Mouse (Mus musculus): ENCODE data around the gene Tekt3. TPM values are rescaled to one million over a fixed set of nuclear protein-coding genes. Genes with fewer than 3 reads are reported as not detected.

The Tekt3 gene
- polyA plus RNA-seq, 1 experiment = not detected

- DNase-seq (ENCODE audit: low read depth in 1 of 2, low spot score in 2 of 2) = no peak
- Histone ChIP-seq H3K27ac (ENCODE audit: insufficient read depth, low read length) (no peak overlapping the region), H3K36me3 (ENCODE audit: control insufficient read depth, insufficient read depth, low read length) (no peaks in the 10 kb centered on the region), H3K27me3 (ENCODE audit: control insufficient read depth, insufficient read depth, low read length) (no peaks in the 10 kb centered on the region), H3K4me3 (ENCODE audit: extremely low read depth, insufficient read depth, insufficient read length) (no peak overlapping the region), H3K4me1 (ENCODE audit: control insufficient read depth, insufficient read depth, insufficient read length) (no peaks in the 10 kb centered on the region)
- no peak for TF ChIP-seq CTCF (IDR thresholded peaks at IDR 0.05; ENCODE audit: extremely low read depth, insufficient read depth, insufficient read length, insufficient replicate concordance)
- no peak for TF ChIP-seq POLR2A (IDR thresholded peaks at IDR 0.05; ENCODE audit: low read depth, low read length)
- WGBS = 87% methylated on average over 2 of the region's 2 CpGs
These were observed 42.6 kb downstream of the Tekt3 start for GRCm38 (mm10) chr11:63104026-63104425.

GRCm38 (mm10) chr11:63109230-63109775 is 47.8 kb downstream of the Tekt3 start:
- H3K4me1 ChIP-seq (ENCODE audit: control insufficient read depth, insufficient read depth, insufficient read length) = no peaks in the 10 kb centered on the region
- H3K36me3 ChIP-seq (ENCODE audit: control insufficient read depth, insufficient read depth, low read length) = no peaks in the 10 kb centered on the region
- H3K27ac ChIP-seq (ENCODE audit: insufficient read depth, low read length) = no peak overlapping the region
- TF ChIP-seq CTCF (IDR thresholded peaks at IDR 0.05; ENCODE audit: extremely low read depth, insufficient read depth, insufficient read length, insufficient replicate concordance) = no peak
- no peak for TF ChIP-seq POLR2A (IDR thresholded peaks at IDR 0.05; ENCODE audit: low read depth, low read length)
- no peak for DNase-seq (ENCODE audit: low read depth in 1 of 2, low spot score in 2 of 2)
- 59% methylated on average over 1 of the region's 1 CpGs for WGBS
- no peaks in the 10 kb centered on the region for H3K27me3 ChIP-seq (ENCODE audit: control insufficient read depth, insufficient read depth, low read length)
- H3K4me3 ChIP-seq (ENCODE audit: extremely low read depth, insufficient read depth, insufficient read length) = no peak overlapping the region

GRCm38 (mm10) chr11:63110329-63110728 is 48.9 kb downstream of the Tekt3 start:
- WGBS = 82% methylated on average over 3 of the region's 3 CpGs

GRCm38 (mm10) chr11:63114807-63115641 is 53.6 kb downstream of the Tekt3 start:
- TF ChIP-seq CTCF (IDR thresholded peaks at IDR 0.05; ENCODE audit: extremely low read depth, insufficient read depth, insufficient read length, insufficient replicate concordance) (no peak), POLR2A (IDR thresholded peaks at IDR 0.05; ENCODE audit: low read depth, low read length) (no peak)

More at GRCm38 (mm10) chr11:63110329-63110728, 48.9 kb downstream of the Tekt3 start:
- H3K36me3 ChIP-seq (ENCODE audit: control insufficient read depth, insufficient read depth, low read length) = no peaks in the 10 kb centered on the region
- TF ChIP-seq POLR2A (IDR thresholded peaks at IDR 0.05; ENCODE audit: low read depth, low read length) = no peak
- no peak for TF ChIP-seq CTCF (IDR thresholded peaks at IDR 0.05; ENCODE audit: extremely low read depth, insufficient read depth, insufficient read length, insufficient replicate concordance)
- H3K27ac ChIP-seq (ENCODE audit: insufficient read depth, low read length) = no peak overlapping the region
- H3K4me1 ChIP-seq (ENCODE audit: control insufficient read depth, insufficient read depth, insufficient read length) = no peaks in the 10 kb centered on the region
- no peaks in the 10 kb centered on the region for H3K27me3 ChIP-seq (ENCODE audit: control insufficient read depth, insufficient read depth, low read length)
- H3K4me3 ChIP-seq (ENCODE audit: extremely low read depth, insufficient read depth, insufficient read length) = no peak overlapping the region
- no peak for DNase-seq (ENCODE audit: low read depth in 1 of 2, low spot score in 2 of 2)

GRCm38 (mm10) chr11:63116652-63117051 is 55.2 kb downstream of the Tekt3 start:
- DNase-seq (ENCODE audit: low read depth in 1 of 2, low spot score in 2 of 2) = no peak
- no peak overlapping the region for H3K4me3 ChIP-seq (ENCODE audit: extremely low read depth, insufficient read depth, insufficient read length)
- TF ChIP-seq CTCF (IDR thresholded peaks at IDR 0.05; ENCODE audit: extremely low read depth, insufficient read depth, insufficient read length, insufficient replicate concordance) = no peak
- no peak for TF ChIP-seq POLR2A (IDR thresholded peaks at IDR 0.05; ENCODE audit: low read depth, low read length)
- 88% methylated on average over 5 of the region's 5 CpGs for WGBS
- H3K4me1 ChIP-seq (ENCODE audit: control insufficient read depth, insufficient read depth, insufficient read length) = no peaks in the 10 kb centered on the region
- no peaks in the 10 kb centered on the region for H3K36me3 ChIP-seq (ENCODE audit: control insufficient read depth, insufficient read depth, low read length)
- H3K27me3 ChIP-seq (ENCODE audit: control insufficient read depth, insufficient read depth, low read length) = no peaks in the 10 kb centered on the region
- H3K27ac ChIP-seq (ENCODE audit: insufficient read depth, low read length) = no peak overlapping the region

More at GRCm38 (mm10) chr11:63114807-63115641, 53.6 kb downstream of the Tekt3 start:
- Histone ChIP-seq H3K36me3 (ENCODE audit: control insufficient read depth, insufficient read depth, low read length) (no peaks in the 10 kb centered on the region), H3K4me3 (ENCODE audit: extremely low read depth, insufficient read depth, insufficient read length) (no peak overlapping the region), H3K27me3 (ENCODE audit: control insufficient read depth, insufficient read depth, low read length) (no peaks in the 10 kb centered on the region), H3K27ac (ENCODE audit: insufficient read depth, low read length) (no peak overlapping the region), H3K4me1 (ENCODE audit: control insufficient read depth, insufficient read depth, insufficient read length) (no peaks in the 10 kb centered on the region)
- no peak for DNase-seq (ENCODE audit: low read depth in 1 of 2, low spot score in 2 of 2)
- 87% methylated on average over 8 of the region's 8 CpGs for WGBS

GRCm38 (mm10) chr11:63117266-63117665 is 55.8 kb downstream of the Tekt3 start:
- DNase-seq (ENCODE audit: low read depth in 1 of 2, low spot score in 2 of 2) = no peak
- no peak overlapping the region for H3K4me3 ChIP-seq (ENCODE audit: extremely low read depth, insufficient read depth, insufficient read length)
- no peaks in the 10 kb centered on the region for H3K4me1 ChIP-seq (ENCODE audit: control insufficient read depth, insufficient read depth, insufficient read length)
- no peak overlapping the region for H3K27ac ChIP-seq (ENCODE audit: insufficient read depth, low read length)
- TF ChIP-seq CTCF (IDR thresholded peaks at IDR 0.05; ENCODE audit: extremely low read depth, insufficient read depth, insufficient read length, insufficient replicate concordance) = no peak
- no peak for TF ChIP-seq POLR2A (IDR thresholded peaks at IDR 0.05; ENCODE audit: low read depth, low read length)
- no peaks in the 10 kb centered on the region for H3K36me3 ChIP-seq (ENCODE audit: control insufficient read depth, insufficient read depth, low read length)
- WGBS = 83% methylated on average over 1 of the region's 1 CpGs
- no peaks in the 10 kb centered on the region for H3K27me3 ChIP-seq (ENCODE audit: control insufficient read depth, insufficient read depth, low read length)

- Histone ChIP-seq H3K4me1 (ENCODE audit: control insufficient read depth, insufficient read depth, insufficient read length) (no peaks in the 10 kb centered on the region), H3K27me3 (ENCODE audit: control insufficient read depth, insufficient read depth, low read length) (no peaks in the 10 kb centered on the region), H3K36me3 (ENCODE audit: control insufficient read depth, insufficient read depth, low read length) (no peaks in the 10 kb centered on the region), H3K27ac (ENCODE audit: insufficient read depth, low read length) (no peak overlapping the region), H3K4me3 (ENCODE audit: extremely low read depth, insufficient read depth, insufficient read length) (no peak overlapping the region)
- DNase-seq (ENCODE audit: low read depth in 1 of 2, low spot score in 2 of 2) = no peak
- TF ChIP-seq POLR2A (IDR thresholded peaks at IDR 0.05; ENCODE audit: low read depth, low read length) (no peak), CTCF (IDR thresholded peaks at IDR 0.05; ENCODE audit: extremely low read depth, insufficient read depth, insufficient read length, insufficient replicate concordance) (no peak)
- 42% methylated on average over 7 of the region's 7 CpGs for WGBS
These were observed 58.3 kb downstream of the Tekt3 start for GRCm38 (mm10) chr11:63119791-63120190.
